Mouse (Mus musculus): ENCODE measurements around the gene Scaf11.

- TF ChIP-seq CTCF (IDR thresholded peaks at IDR 0.05; ENCODE audit: low read depth) (no peak), EP300 (optimal IDR thresholded peaks at IDR 0.05) (no peak)
Observed at GRCm38 (mm10) chr15:96478006-96478405, 17.4 kb upstream of the Scaf11 start.
